Mouse (Mus musculus) stomach, embryonic 14.5 days (tissue): ENCODE results near the gene Mbnl1. TPM values are rescaled to one million over a fixed set of nuclear protein-coding genes. Genes with fewer than 3 reads are reported as not detected.
"Not testable (repeated sequence)": the region's sequence is repeated elsewhere in the genome, so short reads cannot be mapped to it uniquely, and the experiment has no call there.

Experiments
- ATAC-seq: fragments of 200-750 bp; cut with Nextera tagmentation; 2 replicates; pipeline ENCODE4 v1.8.0; 2017; ENCODE audit warnings: low read depth, moderate TSS enrichment; ENCODE audit not compliant: insufficient number of reproducible peaks, insufficient read depth, low FRiP score
- H3K27ac ChIP-seq: fragments of 300-500 bp; sonication (generic); 2 replicates; pipeline ENCODE4 v1.5.1; 2014; ENCODE audit warnings: mild to moderate bottlenecking, low read length, moderate library complexity, mixed read lengths
- H3K27me3 ChIP-seq: fragments of 300-500 bp; sonication (generic); 2 replicates; pipeline ENCODE4 v1.6.1; 2014; ENCODE audit warnings: low read length, control low read depth, mixed read lengths; ENCODE audit not compliant: control insufficient read depth, insufficient read depth
- H3K36me3 ChIP-seq: fragments of 300-500 bp; sonication (generic); 2 replicates; pipeline ENCODE4 v1.6.1; 2014; ENCODE audit warnings: mild to moderate bottlenecking, control low read depth, low read length, moderate library complexity, mixed read lengths; ENCODE audit not compliant: control insufficient read depth, insufficient read depth
- H3K4me1 ChIP-seq: fragments of 300-500 bp; sonication (generic); 2 replicates; pipeline ENCODE4 v1.6.1; 2014; ENCODE audit warnings: low read length, control low read depth, mixed read lengths; ENCODE audit not compliant: control insufficient read depth, insufficient read depth
- H3K4me2 ChIP-seq: fragments of 300-500 bp; sonication (generic); replicated peaks from 2 replicates; pipeline ENCODE4 v1.6.1; 2014; ENCODE audit warnings: low read depth, low read length, control low read depth
- H3K4me3 ChIP-seq: fragments of 300-500 bp; sonication (generic); 2 replicates; pipeline ENCODE4 v1.5.1; 2014; ENCODE audit warnings: low read depth, low read length, control low read depth
- H3K9ac ChIP-seq: fragments of 300-500 bp; sonication (generic); replicated peaks from 2 replicates; pipeline ENCODE4 v1.6.1; 2014; ENCODE audit warnings: low read depth, mild to moderate bottlenecking, control low read depth, low read length, moderate library complexity, mixed read lengths
- H3K9me3 ChIP-seq: fragments of 300-500 bp; sonication (generic); 2 replicates; pipeline ENCODE4 v1.6.1; 2016; ENCODE audit warnings: low read depth, low read length, control low read depth; ENCODE audit not compliant: control insufficient read depth
- WGBS: fragments of 180-500 bp; shearing (Covaris S2); extraction: QIAGEN DNeasy Blood & Tissue Kit; methylation state at CpG from one replicate; pipeline ENCODE4 v1.1.7; 2014; 5-methylcytosine and 5-hydroxymethylcytosine counted together
- polyA plus RNA-seq: library from polyadenylated mRNA; unstranded; fragments of >200 nt; fragmentation: Nextera tagmentation; extraction: Ambion mirVana; gene quantifications from 2 replicates; pipeline ENCODE4 v1.2.1, GENCODE M21; 2014

Gene Mbnl1
- 151 TPM in 2 replicates for polyA plus RNA-seq

GRCm38 (mm10) chr3:60472681-60473177 is at the start of gene Mbnl1:
Mbnl1 (plus strand) TSS chr3:60472830.
- H3K9ac ChIP-seq: no peak within 1 kb of the TSS
- no peak within 1 kb of the TSS for H3K4me2 ChIP-seq
- H3K4me3 ChIP-seq: no peak within 1 kb of the TSS
- no peak for ATAC-seq
- H3K27ac ChIP-seq: no peak within 1 kb of the TSS
- H3K27me3 ChIP-seq: no peaks in the 10 kb centered on the region
- H3K4me1 ChIP-seq: no peaks in the 10 kb centered on the region
- WGBS: 48% methylated on average over 5 of the region's 5 CpGs
- H3K36me3 ChIP-seq: no peaks in the 10 kb centered on the region
- H3K9me3 ChIP-seq: no peaks in the 10 kb centered on the region

DNA sequence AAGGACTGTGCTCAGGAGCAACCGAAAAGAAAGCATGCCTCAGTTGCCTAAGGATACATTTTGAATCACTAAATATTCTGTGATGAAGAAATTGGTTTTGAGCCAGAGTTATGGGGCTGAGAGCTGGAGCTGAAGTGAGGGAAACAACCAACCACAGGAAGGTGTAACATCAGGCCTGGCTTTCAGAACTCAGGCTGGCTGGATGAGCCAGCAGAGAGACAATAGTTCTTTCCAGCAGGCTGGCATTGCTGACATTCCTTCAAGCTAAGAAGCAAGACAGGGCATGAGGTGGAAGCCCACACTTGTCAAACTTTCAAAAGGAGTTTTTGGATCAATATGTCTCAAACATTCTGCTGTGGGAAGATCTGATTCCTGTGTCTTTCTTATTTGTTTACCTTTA is 48.5 kb upstream of the Mbnl1 start:
- H3K9me3 ChIP-seq: no peaks in the 10 kb centered on the region

GRCm38 (mm10) chr3:60429049-60429448 is 43.6 kb upstream of the Mbnl1 start:
- Histone ChIP-seq H3K4me3 (no peak overlapping the region), H3K4me1 (no peaks in the 10 kb centered on the region), H3K4me2 (no peak overlapping the region), H3K36me3 (no peaks in the 10 kb centered on the region), H3K9ac (no peak overlapping the region), H3K9me3 (no peaks in the 10 kb centered on the region), H3K27ac (no peak overlapping the region), H3K27me3 (no peaks in the 10 kb centered on the region)
- no peak for ATAC-seq
- WGBS: 93% methylated on average over 5 of the region's 5 CpGs

More for the DNA sequence above, 48.5 kb upstream of the Mbnl1 start:
- H3K4me3 ChIP-seq: no peak overlapping the region
- no peaks in the 10 kb centered on the region for H3K27me3 ChIP-seq
- no peak overlapping the region for H3K27ac ChIP-seq
- H3K36me3 ChIP-seq: no peaks in the 10 kb centered on the region
- H3K4me1 ChIP-seq: no peaks in the 10 kb centered on the region
- no peak overlapping the region for H3K4me2 ChIP-seq
- ATAC-seq: no peak
- H3K9ac ChIP-seq: no peak overlapping the region
- 71% methylated on average over 1 of the region's 1 CpGs for WGBS

DNA sequence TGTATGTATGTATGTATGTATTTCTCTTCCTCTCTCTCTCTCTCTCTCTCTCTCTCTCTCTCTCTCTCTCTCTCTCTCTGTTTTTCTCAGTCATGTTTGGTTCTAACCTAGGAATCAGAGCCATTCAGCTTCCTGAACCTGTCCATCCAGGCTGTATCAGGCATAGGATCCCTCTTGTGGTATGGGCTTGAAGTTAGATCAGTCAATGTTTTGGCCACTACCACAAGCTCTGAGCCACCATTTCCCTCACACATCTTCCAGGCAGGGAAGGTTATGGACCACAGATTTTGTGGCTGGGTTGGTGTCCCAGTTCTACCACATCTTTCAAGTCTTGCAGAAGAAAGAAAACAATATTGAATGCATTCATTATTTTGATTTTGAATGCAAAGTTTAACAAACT is 35.4 kb upstream of the Mbnl1 start:
- no peak overlapping the region for H3K27ac ChIP-seq
- no peak overlapping the region for H3K9ac ChIP-seq
- H3K4me1 ChIP-seq: no peaks in the 10 kb centered on the region
- no peaks in the 10 kb centered on the region for H3K9me3 ChIP-seq
- H3K4me2 ChIP-seq: no peak overlapping the region
- H3K4me3 ChIP-seq: no peak overlapping the region
- H3K36me3 ChIP-seq: no peaks in the 10 kb centered on the region
- H3K27me3 ChIP-seq: no peaks in the 10 kb centered on the region
- ATAC-seq: no peak

- Histone ChIP-seq H3K27ac (no peak overlapping the region), H3K9ac (no peak overlapping the region), H3K4me2 (no peak overlapping the region), H3K4me3 (no peak overlapping the region), H3K36me3 (no peaks in the 10 kb centered on the region), H3K9me3 (no peaks in the 10 kb centered on the region), H3K4me1 (no peaks in the 10 kb centered on the region), H3K27me3 (no peaks in the 10 kb centered on the region)
- no peak for ATAC-seq
- WGBS: 72% methylated on average over 1 of the region's 1 CpGs
Observed at GRCm38 (mm10) chr3:60437678-60438232, 34.9 kb upstream of the Mbnl1 start.

- no peak for ATAC-seq
- H3K27ac ChIP-seq: no peak overlapping the region
- H3K4me3 ChIP-seq: no peak overlapping the region
- no peak overlapping the region for H3K9ac ChIP-seq
- H3K4me2 ChIP-seq: no peak overlapping the region
- no peaks in the 10 kb centered on the region for H3K27me3 ChIP-seq
- WGBS: 86% methylated on average over 1 of the region's 1 CpGs
- H3K4me1 ChIP-seq: no peaks in the 10 kb centered on the region
- no peaks in the 10 kb centered on the region for H3K9me3 ChIP-seq
- no peaks in the 10 kb centered on the region for H3K36me3 ChIP-seq
Observed at GRCm38 (mm10) chr3:60438715-60439114, 33.9 kb upstream of the Mbnl1 start.

DNA sequence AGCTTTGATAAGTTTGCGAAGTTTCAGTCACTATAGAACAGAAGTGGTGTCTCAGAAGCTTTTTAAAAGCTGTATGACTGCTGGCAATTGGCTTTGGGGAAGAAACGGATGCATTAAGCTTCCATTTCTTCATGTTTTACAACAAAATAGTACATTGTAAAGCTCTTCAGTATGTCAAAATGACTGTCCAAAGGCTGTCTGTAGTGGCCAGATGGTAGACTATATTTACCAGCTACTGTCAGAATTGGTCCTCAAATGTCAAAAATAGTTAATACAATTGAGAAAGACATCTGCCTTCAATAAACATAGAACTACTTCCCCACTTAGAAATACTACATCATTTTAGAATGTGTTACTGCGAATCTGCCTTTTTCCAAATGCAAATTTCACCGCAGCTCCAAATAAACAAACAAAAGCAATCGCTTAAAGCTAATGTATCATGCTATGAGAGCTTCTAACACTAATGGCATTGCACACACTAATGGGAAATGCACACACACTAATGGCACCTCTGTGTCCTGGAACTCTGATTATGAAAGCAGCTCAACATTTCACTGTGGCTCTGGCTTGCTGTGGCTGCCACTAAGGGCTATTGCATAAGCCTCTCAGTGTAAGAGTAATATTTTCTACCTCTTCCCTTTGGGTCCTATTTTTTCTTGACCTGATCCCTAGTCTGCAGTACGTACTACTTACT is 10.7 kb upstream of the Mbnl1 start:
- WGBS: 49% methylated on average over 6 of the region's 6 CpGs
- no peak overlapping the region for H3K27ac ChIP-seq
- no peak for ATAC-seq

GRCm38 (mm10) chr3:60468667-60469066 is 4.0 kb upstream of the Mbnl1 start:
- H3K4me3 ChIP-seq, H3K4me2 ChIP-seq, H3K9me3 ChIP-seq, H3K36me3 ChIP-seq, ATAC-seq, H3K9ac ChIP-seq, H3K27ac ChIP-seq, H3K4me1 ChIP-seq, H3K27me3 ChIP-seq: not testable (repeated sequence)
- WGBS: 71% methylated on average over 2 of the region's 3 CpGs

More for the DNA sequence above, 10.7 kb upstream of the Mbnl1 start:
- Histone ChIP-seq H3K27me3 (no peaks in the 10 kb centered on the region), H3K4me2 (no peak overlapping the region), H3K9me3 (no peaks in the 10 kb centered on the region), H3K4me1 (no peaks in the 10 kb centered on the region), H3K36me3 (no peaks in the 10 kb centered on the region), H3K4me3 (no peak overlapping the region), H3K9ac (no peak overlapping the region)
